Mouse (Mus musculus) kidney, postnatal 4 days (tissue): ENCODE measurements around the gene Pla2g15.
A peak's percentile ranks its signal among the peaks of the same experiment; 100 is the strongest.

Source experiments
- DNase-seq, 2 experiments: peaks; one replicate each; pipeline ENCODE4 v3.0.0; 2021; ENCODE audit warnings: mixed read lengths in 2 of 2

Pla2g15 gene

GRCm38 (mm10) chr8:106136156-106137130 lies 13.8 kb upstream of the Pla2g15 start, which contains the start of gene Esrp2:
Gene Esrp2 (minus strand): TSS chr8:106136974.
- DNase-seq, result peak; percentile 77 to 88

- DNase-seq, result no peak
These were observed 12.8 kb upstream of the Pla2g15 start for GRCm38 (mm10) chr8:106137218-106137905.

- DNase-seq, result peak; percentile 71 to 80
These were observed 12.2 kb upstream of the Pla2g15 start for GRCm38 (mm10) chr8:106137906-106138477.

GRCm38 (mm10) chr8:106138616-106139015 lies 11.6 kb upstream of the Pla2g15 start:
- DNase-seq, result no peak

- DNase-seq, result no peak
These were observed 10.0 kb upstream of the Pla2g15 start for GRCm38 (mm10) chr8:106140191-106140590.

GRCm38 (mm10) chr8:106140769-106141168 lies 9.4 kb upstream of the Pla2g15 start:
- peak; percentile 89 to 90 for DNase-seq

GRCm38 (mm10) chr8:106145331-106145730 lies 4.9 kb upstream of the Pla2g15 start:
- DNase-seq, result no peak

- DNase-seq, result no peak
These were observed 4.2 kb upstream of the Pla2g15 start for GRCm38 (mm10) chr8:106146014-106146413.

GRCm38 (mm10) chr8:106147868-106148565 lies 2.2 kb upstream of the Pla2g15 start:
- no peak for DNase-seq

- no peak for DNase-seq
These were observed 1.2 kb upstream of the Pla2g15 start for GRCm38 (mm10) chr8:106149025-106149424.

GRCm38 (mm10) chr8:106150653-106151000 lies 428 bp downstream of the Pla2g15 start:
- DNase-seq, result no peak

GRCm38 (mm10) chr8:106151041-106151440 lies 842 bp downstream of the Pla2g15 start:
- DNase-seq, result no peak

GRCm38 (mm10) chr8:106152876-106153275 lies 2.7 kb downstream of the Pla2g15 start:
- DNase-seq, result no peak

GRCm38 (mm10) chr8:106157419-106157818 lies 7.2 kb downstream of the Pla2g15 start:
- no peak for DNase-seq

GRCm38 (mm10) chr8:106158381-106158780 lies 8.2 kb downstream of the Pla2g15 start:
- no peak for DNase-seq

GRCm38 (mm10) chr8:106159876-106160275 lies 9.7 kb downstream of the Pla2g15 start:
- no peak for DNase-seq

- no peak for DNase-seq
These were observed 13.1 kb downstream of the Pla2g15 start for GRCm38 (mm10) chr8:106163251-106163650.

GRCm38 (mm10) chr8:106165460-106165859 lies 15.3 kb downstream of the Pla2g15 start:
- peak; percentile 84 to 86 for DNase-seq

GRCm38 (mm10) chr8:106168356-106169016 lies 18.3 kb downstream of the Pla2g15 start, which contains the start of gene Slc7a6:
Gene Slc7a6 (plus strand): TSS chr8:106168857.
- DNase-seq, result peak; percentile 89 to 91

- DNase-seq, result peak; percentile 53 to 64
These were observed 19.1 kb downstream of the Pla2g15 start for GRCm38 (mm10) chr8:106169017-106169933.

GRCm38 (mm10) chr8:106169934-106170480 lies 19.8 kb downstream of the Pla2g15 start:
- DNase-seq, result no peak
